Mouse (Mus musculus): ENCODE measurements around the gene Tmem242. TPM values are rescaled to one million over a fixed set of nuclear protein-coding genes. Genes with fewer than 3 reads are reported as not detected.

Gene Tmem242
- polyA plus RNA-seq, 1 experiment: 12.1 TPM

DNA sequence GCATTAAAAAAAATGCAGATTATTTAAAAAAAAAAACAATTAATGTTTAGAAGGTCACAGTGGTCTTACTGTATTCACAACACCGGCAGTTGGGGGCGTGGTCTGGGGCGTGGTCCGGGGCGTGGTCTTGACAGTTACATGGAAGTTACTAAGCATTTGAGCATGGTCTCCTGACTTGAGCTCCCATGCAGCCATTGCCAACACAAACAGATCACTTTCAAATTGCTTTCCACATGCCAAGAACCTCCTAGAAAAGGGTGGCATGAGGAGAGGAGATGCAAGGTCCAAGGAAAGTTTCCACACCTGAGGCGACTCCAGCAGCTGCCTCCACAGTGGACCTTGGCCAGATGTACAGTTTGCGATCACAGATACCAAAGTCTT is 62.1 kb downstream of the Tmem242 start:
- peaks cover 7% of the 10 kb centered on the region for H3K4me1 ChIP-seq (ENCODE audit: control insufficient read depth, insufficient read depth, low read length)
- no peaks in the 10 kb centered on the region for H3K36me3 ChIP-seq (ENCODE audit: control insufficient read depth, insufficient read depth, low read length)
- H3K27ac ChIP-seq (ENCODE audit: control insufficient read depth, insufficient read depth, low read depth, low read length): no peak overlapping the region
- TF ChIP-seq CTCF (IDR thresholded peaks at IDR 0.05; ENCODE audit: control insufficient read depth, insufficient read depth, insufficient replicate concordance, low read depth, low read length): no peak
- no peak for TF ChIP-seq POLR2A (IDR thresholded peaks at IDR 0.05; ENCODE audit: control insufficient read depth, low read depth, low read length)
- no peak overlapping the region for H3K4me3 ChIP-seq (ENCODE audit: control insufficient read depth, low read depth, low read length)
- H3K27me3 ChIP-seq (ENCODE audit: control insufficient read depth, insufficient read depth, low read length): no peaks in the 10 kb centered on the region

DNA sequence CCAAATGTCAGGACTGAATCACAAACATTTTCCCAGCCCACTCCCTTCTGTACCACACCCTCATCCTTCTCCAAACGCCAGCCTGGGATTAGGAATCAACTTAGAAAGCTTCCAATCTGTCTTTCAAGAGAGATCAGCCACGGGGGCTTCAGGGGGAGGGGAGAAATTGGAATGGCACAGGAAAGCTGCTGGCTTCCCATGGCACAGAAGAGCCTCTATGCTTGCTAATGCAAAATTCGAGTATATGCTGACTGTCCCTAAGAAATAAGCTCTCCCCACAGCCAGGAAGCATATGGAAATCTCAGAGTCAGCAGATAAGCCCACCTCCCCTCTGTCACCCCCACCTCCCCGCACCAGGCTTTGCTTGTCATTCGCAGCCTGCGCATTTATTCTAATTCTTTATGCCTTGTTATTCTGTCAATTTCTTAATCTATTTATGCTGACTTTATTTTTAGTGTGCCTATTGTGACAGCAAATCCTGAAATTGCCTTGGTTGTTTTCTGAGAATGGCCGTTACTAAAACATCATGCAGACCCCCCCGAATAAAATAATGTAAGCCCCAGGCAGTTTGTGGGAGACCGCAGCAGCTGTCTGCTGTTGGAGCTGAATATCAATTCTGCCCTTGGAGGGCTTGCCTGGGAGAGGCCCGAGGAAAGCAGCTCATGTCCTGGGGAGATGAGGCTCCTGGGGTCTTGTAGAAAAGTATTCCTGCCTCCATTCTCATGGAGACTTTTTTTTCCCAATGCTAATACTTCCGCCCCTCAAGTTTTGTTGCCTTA is 62.7 kb downstream of the Tmem242 start:
- no peak overlapping the region for H3K4me3 ChIP-seq (ENCODE audit: control insufficient read depth, low read depth, low read length)
- H3K27ac ChIP-seq (ENCODE audit: control insufficient read depth, insufficient read depth, low read depth, low read length): no peak overlapping the region
- TF ChIP-seq CTCF (IDR thresholded peaks at IDR 0.05; ENCODE audit: control insufficient read depth, insufficient read depth, insufficient replicate concordance, low read depth, low read length): no peak
- no peak for TF ChIP-seq POLR2A (IDR thresholded peaks at IDR 0.05; ENCODE audit: control insufficient read depth, low read depth, low read length)
- no peaks in the 10 kb centered on the region for H3K27me3 ChIP-seq (ENCODE audit: control insufficient read depth, insufficient read depth, low read length)
- H3K36me3 ChIP-seq (ENCODE audit: control insufficient read depth, insufficient read depth, low read length): no peaks in the 10 kb centered on the region
- peaks cover 7% of the 10 kb centered on the region for H3K4me1 ChIP-seq (ENCODE audit: control insufficient read depth, insufficient read depth, low read length)

DNA sequence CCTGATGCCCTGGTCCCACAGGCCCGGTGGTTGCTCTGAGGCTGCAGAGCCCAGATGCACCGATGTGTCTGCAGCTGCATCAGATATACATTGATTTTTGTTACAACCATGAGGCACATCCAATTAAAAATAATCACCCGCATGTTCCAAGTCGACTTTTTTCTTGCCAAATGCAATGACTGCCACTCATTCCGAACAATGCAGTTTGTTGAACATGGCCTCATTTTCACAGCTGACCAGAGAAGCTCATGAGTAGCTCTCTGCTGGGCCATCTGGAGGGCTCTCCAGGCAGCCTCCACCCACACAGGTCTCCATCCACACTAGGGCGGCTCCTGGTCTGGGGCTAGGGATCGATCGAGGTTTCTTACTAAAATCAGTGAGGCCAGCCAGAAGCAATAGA is 67.1 kb downstream of the Tmem242 start:
- H3K36me3 ChIP-seq (ENCODE audit: control insufficient read depth, insufficient read depth, low read length): no peaks in the 10 kb centered on the region
- TF ChIP-seq POLR2A (IDR thresholded peaks at IDR 0.05; ENCODE audit: control insufficient read depth, low read depth, low read length) (no peak), CTCF (IDR thresholded peaks at IDR 0.05; ENCODE audit: control insufficient read depth, insufficient read depth, insufficient replicate concordance, low read depth, low read length) (no peak)
- peaks cover 4% of the 10 kb centered on the region for H3K4me1 ChIP-seq (ENCODE audit: control insufficient read depth, insufficient read depth, low read length)
- H3K27ac ChIP-seq (ENCODE audit: control insufficient read depth, insufficient read depth, low read depth, low read length): no peak overlapping the region
- no peak overlapping the region for H3K4me3 ChIP-seq (ENCODE audit: control insufficient read depth, low read depth, low read length)
- no peaks in the 10 kb centered on the region for H3K27me3 ChIP-seq (ENCODE audit: control insufficient read depth, insufficient read depth, low read length)

DNA sequence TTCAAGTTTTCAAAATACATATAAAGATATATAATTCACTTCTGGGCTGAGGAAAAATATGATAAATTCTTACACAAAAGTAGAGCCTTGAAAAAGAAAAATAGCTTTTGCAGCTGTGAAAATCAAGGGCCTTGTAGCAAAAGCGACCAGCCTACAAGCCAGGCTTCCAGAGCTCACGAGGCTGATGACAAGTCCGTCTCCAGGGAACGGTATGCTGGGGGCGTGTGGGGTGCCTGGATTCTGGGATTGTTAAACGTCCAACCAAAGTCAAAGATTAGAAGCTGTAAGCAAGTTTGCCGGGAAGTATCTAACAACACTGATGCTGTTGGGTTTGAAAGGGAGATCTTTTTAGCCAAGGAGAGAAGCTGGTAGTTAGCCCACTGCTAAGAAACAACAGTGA is 68.5 kb downstream of the Tmem242 start:
- H3K36me3 ChIP-seq (ENCODE audit: control insufficient read depth, insufficient read depth, low read length): no peaks in the 10 kb centered on the region
- H3K4me3 ChIP-seq (ENCODE audit: control insufficient read depth, low read depth, low read length): no peak overlapping the region
- no peaks in the 10 kb centered on the region for H3K4me1 ChIP-seq (ENCODE audit: control insufficient read depth, insufficient read depth, low read length)
- TF ChIP-seq POLR2A (IDR thresholded peaks at IDR 0.05; ENCODE audit: control insufficient read depth, low read depth, low read length) (no peak), CTCF (IDR thresholded peaks at IDR 0.05; ENCODE audit: control insufficient read depth, insufficient read depth, insufficient replicate concordance, low read depth, low read length) (no peak)
- H3K27ac ChIP-seq (ENCODE audit: control insufficient read depth, insufficient read depth, low read depth, low read length): no peak overlapping the region
- no peaks in the 10 kb centered on the region for H3K27me3 ChIP-seq (ENCODE audit: control insufficient read depth, insufficient read depth, low read length)

DNA sequence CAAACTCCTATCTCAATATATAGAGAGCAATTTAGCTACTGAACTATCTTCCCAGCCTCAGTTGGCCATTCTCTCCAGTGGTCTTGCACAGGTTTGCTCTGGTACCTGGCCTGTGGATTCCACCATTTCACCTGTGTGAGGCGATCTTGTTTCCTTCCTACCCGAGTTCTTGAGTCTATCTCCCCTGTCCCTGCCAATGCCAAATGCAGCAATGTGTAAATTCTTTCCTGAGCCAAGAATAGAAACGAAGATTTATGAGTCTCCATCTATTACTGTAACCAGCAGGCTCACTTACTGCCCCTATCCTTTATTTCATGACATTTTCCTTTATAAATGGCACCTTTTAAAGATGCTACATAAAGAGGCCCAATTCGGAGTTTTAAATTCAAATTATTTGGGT is 69.0 kb downstream of the Tmem242 start:
- Histone ChIP-seq H3K4me1 (ENCODE audit: control insufficient read depth, insufficient read depth, low read length) (no peaks in the 10 kb centered on the region), H3K27me3 (ENCODE audit: control insufficient read depth, insufficient read depth, low read length) (no peaks in the 10 kb centered on the region), H3K27ac (ENCODE audit: control insufficient read depth, insufficient read depth, low read depth, low read length) (no peak overlapping the region), H3K36me3 (ENCODE audit: control insufficient read depth, insufficient read depth, low read length) (no peaks in the 10 kb centered on the region), H3K4me3 (ENCODE audit: control insufficient read depth, low read depth, low read length) (no peak overlapping the region)
- TF ChIP-seq POLR2A (IDR thresholded peaks at IDR 0.05; ENCODE audit: control insufficient read depth, low read depth, low read length): no peak
- TF ChIP-seq CTCF (IDR thresholded peaks at IDR 0.05; ENCODE audit: control insufficient read depth, insufficient read depth, insufficient replicate concordance, low read depth, low read length): no peak

DNA sequence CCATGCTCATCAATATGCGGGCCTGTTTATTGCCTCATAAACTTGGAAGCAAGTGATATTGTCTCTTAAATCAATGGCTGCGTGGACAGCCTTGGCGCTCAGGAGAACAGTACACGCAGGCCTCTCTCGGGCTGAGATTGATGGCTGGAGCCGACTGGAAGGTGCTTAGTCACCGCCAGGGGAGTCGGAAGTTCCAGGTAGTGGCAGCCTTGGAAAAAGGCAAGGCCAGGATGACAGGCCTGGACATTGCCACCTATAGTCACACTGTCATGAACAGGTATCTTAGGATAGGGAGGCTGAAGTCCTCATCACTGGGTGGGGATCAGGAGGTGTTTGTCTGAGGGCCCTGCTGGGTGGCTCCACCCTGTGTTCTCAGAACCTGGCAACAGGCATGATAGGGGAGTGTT is 74.1 kb downstream of the Tmem242 start:
- Histone ChIP-seq H3K4me3 (ENCODE audit: control insufficient read depth, low read depth, low read length) (no peak overlapping the region), H3K27me3 (ENCODE audit: control insufficient read depth, insufficient read depth, low read length) (no peaks in the 10 kb centered on the region), H3K36me3 (ENCODE audit: control insufficient read depth, insufficient read depth, low read length) (no peaks in the 10 kb centered on the region), H3K4me1 (ENCODE audit: control insufficient read depth, insufficient read depth, low read length) (no peaks in the 10 kb centered on the region), H3K27ac (ENCODE audit: control insufficient read depth, insufficient read depth, low read depth, low read length) (no peak overlapping the region)
- TF ChIP-seq POLR2A (IDR thresholded peaks at IDR 0.05; ENCODE audit: control insufficient read depth, low read depth, low read length) (no peak), CTCF (IDR thresholded peaks at IDR 0.05; ENCODE audit: control insufficient read depth, insufficient read depth, insufficient replicate concordance, low read depth, low read length) (no peak)

Other genes with a start within 250 kb of the Tmem242 start
- gene Ldhal6b, start 21.5 kb downstream of the Tmem242 start, polyA plus RNA-seq (2012; rRNA removed): 766 and 866 TPM in 2 replicates
- gene Zdhhc14, start 52.3 kb upstream of the Tmem242 start, polyA plus RNA-seq (2012; rRNA removed): 3.3 and 3.9 TPM in 2 replicates